Mouse (Mus musculus) T-cell, adult 2 months (primary cell): ENCODE results near the gene Nfic.

ENCODE experiments used
- DNase-seq: peaks from one replicate; pipeline ENCODE4 v3.0.0; 2022; ENCODE audit warnings: low spot score

Gene Nfic

DNA sequence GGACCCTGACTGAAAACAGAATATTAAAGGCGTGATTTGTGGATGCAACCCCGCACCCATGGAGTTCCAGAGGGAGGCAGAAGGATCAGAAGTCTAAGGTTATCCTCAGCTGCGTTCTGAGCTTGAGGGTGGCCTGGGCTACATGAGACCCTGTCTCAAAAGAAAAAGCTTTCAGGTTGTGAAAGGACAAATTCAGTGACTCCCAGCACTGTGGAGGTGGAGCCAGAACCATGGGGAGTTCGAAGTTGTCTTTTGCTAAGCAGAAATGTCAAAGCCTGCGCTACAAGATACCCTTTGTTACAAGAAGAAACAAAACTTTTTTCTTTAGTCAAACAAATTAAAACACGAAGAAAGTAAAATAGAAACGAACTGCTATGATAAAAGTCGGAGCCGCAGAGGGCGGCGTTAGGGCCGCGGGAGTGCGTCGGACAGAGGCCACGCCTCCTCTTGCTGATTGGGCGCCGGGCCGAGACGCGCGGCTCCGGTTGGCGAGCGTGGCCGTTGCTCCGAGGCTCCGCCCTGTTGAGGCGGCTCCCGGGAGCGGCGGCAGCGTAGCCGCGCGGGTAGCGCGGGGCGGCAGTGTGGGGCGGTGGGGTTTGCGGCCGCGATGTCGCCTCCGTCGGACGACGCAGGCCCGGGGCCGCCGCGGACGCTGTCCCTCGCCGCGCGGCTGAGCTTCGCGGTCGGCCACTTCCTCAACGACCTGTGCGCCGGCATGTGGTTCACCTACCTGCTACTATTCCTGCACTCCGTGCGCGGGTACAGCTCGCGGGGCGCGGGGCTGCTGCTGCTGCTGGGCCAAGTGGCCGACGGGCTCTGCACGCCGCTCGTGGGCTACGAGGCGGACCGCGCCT is 98.2 kb downstream of the Nfic start, which contains the start of gene Mfsd12:
Gene Mfsd12 (plus strand): TSS at position 501 of the 854 bp plus-strand sequence.
- DNase-seq, result peak; percentile 87

DNA sequence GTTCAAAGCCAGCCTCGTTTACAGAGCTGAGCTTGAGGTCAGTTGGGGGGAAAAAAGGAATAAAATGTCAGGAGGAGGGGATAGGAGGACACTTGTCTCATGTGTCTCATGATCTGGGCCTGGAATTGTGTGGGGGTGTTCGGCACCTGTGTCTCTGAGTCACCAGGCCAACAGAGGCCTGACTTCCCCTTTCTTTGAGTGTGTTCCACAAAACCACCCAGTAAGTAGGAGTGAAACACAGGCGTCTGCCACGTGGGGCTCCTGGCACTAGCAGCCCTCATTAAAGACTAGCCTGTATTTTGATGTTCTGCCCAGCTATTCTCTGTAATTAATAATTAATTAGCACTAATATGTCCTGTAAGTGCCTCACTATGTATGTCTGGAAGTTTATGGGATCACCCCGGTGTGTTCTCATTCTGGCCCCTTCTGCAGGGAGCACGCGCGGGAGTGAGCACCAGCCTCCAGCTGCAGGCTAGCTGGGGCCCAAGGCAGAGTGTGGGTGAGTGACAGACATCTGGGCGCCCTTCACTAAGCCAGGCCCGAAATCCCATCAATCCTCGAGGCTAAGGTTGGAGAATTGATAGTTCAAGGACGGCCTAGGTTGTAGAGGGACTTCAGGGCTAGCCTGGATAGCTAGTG is 99.0 kb downstream of the Nfic start:
- DNase-seq, result no peak

DNA sequence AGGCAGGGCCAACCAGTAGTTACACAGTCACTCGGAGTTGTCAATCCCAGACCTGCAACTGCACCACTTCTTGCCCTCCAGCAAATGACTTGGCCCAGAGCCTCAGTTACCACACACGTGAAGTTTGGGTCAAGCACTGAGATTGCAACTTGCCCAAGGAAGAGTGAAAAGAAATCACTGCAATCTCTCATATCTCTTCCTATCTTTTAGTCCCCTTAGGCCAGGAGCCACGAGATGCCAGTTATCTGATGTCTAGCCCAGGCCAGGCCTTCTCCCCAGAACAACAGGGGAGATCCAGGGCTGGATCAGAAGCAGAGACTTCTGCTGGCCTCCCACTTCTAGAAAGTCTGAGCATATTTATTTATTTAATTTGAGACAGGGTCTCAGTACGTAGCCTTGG is 99.9 kb downstream of the Nfic start:
- no peak for DNase-seq

DNA sequence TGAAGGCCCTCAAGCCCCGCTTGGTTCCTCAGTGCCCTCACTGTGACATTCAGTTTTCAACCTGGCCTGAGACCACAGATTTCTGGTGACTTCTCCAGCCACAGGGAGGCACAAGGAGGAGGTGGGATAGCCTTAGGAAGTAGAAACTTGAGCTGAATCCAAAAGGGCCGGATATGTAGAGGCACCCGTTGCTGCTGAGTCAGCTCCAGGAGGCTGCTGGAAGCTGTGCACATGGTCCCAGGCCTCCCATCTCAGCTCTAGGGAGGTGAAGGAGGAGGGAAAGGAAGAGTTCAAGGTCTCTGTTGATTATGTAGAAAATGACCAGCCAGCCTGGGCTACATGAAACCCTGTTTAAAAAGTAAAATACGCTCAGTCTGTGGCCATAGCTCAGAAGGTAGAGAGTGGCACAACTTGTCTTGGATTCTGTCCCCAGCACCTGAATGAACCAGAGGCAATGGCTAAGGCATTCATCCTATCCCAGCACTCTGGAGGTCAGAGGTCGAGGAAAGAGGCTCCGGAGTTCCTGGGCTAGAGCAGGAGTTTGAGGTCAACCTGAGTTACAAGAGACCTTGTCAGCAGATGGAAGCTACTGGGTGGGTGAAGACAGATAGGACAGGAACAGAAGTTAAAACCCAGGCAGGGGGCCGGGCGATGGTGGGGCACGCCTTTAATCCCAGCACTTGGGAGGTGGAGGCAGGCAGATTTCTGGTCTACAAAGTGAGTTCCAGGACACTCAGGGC is 100.5 kb downstream of the Nfic start:
- no peak for DNase-seq

DNA sequence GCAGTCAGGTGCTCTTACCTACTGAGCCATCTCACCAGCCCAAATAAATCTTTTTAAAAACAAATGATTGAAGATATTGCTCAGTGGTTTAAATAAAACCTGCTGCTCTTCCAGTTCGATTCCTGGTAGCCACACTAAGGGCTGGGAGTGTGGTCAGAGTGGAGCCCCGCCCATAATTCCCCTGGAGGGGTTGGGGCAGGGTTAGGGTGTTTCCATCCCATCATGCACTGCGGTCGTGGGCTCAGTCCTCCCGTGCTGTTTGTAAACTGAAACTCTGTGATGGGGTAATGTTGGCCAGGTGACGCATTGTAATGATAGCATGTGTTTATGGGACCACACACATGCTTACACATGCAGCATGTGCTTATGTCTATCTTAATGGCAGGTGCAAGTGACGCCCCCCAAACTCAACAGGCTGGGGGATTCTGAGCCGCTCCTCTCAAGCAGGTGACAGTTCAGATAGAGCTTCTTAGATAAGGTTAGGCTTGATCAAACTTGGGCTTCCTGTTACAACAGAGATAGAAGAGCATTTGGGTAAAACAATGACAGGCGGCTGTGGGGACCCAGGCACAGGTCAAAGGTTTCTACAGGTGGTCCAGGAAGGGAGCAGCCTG is 103.7 kb downstream of the Nfic start:
- peak; percentile 66 for DNase-seq

DNA sequence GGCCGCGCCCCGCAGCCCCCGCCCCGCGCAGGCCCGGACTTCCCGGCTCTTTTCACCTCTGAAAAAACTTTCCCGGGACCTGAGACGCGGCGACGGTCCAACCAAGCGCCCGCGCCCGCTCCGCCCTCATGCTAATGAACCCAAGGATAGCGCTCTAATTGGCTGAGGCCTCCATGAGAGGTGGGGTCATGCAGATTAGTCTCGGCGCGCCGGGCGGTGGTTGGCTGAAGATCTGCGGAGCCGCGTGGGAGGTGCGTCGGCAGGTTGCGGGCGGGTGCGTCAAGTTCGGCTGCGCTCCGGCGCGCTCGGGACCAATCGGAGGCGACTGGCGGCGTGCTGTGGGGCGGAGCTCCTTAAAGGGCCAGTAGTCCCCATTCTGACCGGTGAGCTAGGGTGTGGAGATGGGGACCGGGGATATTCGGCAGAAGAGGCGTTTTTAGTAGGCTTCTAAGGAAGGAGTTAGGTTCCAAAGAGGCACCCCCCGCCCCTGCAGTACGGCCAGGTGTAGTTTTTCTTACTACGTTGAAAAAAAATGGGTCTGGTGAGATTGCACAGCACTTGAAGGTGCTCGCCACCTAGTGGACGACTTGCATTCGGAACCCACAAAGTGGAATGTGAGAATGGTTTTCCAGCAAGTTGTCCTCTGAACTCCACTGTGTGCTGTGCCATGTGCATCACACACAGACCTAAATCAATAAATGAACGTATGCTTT is 104.9 kb downstream of the Nfic start, which contains the start of gene Hmg20b:
Gene Hmg20b (minus strand): TSS at position 130 of the 713 bp plus-strand sequence.
- DNase-seq, result peak; percentile 98

DNA sequence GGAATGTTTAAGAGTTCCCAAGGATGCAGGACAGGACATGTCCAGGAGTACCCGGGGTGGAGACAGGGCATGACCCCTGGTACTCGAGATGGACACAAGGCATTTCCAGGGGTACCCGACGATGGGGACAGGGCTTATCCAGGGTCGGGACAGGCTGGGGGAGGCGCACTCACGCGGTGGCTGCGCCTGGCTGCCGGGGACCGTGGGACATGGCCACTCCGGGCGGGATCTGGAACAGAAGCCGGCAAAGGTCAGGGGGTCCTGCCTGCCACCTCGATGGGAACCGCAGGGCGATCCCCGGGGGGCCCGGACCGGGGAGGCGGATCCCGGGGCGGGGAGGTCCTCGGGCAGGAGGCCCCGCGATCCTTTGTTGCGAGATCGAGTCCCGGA is 105.5 kb downstream of the Nfic start:
- no peak for DNase-seq

DNA sequence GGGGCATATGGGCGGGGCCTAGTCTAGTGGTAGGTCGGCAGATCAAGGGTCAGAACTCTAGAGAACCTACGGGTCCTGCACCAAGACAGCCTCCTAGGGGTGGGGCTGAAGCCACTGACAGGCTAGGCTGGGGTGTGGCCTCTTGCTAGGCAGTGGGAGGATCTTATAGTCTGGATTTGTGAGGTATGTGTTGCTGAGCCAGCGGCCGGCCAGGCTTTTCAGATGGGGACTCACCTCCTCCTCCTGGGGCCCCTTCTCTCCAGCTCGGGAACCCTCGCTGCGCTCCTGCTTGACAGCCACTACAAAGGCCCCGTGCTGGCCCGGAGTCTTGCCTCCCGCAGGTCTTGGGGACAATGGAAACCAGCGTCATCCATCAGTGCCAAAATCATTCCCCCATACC is 106.3 kb downstream of the Nfic start:
- DNase-seq, result no peak

DNA sequence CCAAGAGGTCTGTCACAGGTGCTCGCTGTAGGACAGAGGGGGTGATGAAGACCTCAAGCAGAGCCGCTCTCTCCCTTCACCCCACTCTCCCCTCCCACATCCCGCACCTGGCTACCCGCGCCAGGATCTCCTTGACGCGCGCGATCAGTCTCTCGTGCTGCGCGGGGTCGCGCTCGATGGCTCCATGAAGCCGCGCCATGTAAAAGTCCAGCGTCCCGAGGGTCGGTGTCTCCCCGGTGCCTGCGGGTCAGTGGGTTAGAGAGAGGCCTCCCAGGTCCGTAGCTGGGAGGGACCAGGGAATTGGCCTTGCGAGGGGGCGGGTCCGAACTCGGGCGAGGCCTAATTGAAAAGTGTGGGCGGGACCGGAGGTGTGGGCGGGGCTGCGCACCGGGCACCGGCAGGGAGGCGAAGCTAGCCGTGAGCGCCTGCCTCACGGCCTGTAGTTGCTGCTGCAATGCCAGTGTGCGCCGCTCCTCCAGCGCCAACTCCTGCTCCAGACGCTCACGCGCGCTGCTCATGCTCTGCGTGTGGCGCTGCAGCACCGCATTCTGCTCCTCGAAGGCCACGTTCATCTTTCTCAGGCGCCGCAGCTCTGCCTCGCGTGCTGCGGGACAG is 108.9 kb downstream of the Nfic start:
- peak; percentile 50 for DNase-seq
